Comparison of ENCODE assay signal across 8 mouse cellular contexts in the genomic region with DNA sequence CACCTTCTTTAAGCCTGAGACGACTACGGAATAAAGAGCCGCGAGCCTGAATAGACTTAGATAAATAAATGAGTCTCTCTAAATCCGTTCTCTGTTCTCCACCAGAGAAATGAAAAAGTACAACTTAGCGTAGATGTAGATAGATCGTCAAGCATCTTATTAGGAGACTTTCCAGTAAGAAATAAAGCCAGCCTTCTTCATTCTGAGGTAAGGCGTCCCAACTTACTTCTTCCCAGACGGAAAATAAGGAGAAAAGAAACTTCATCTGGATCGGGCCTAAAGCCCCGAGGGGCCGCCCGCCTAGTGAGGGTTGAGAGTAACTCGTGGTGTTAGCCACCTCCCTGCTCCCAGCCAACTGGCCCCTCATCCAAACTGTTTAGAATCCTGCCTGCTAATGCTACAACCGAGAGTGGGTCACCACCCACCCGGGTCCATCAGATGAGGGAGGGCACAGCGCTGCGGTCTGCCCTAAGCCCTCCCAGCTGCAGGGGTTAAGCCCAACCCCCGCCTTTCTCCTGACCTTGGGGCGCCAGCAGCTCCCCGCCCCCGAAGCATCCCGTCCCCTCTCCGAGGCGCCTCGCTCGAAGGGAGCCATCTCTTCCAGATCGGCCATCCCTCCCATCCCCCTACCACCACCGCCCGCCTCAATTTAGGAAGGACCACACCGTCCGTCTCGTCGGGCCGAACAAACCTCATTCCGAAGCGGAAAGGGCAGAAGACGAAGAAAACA. TPM values are rescaled to one million over a fixed set of nuclear protein-coding genes. Genes with fewer than 3 reads are reported as not detected.
DNase-seq lines count a peak whose midpoint lies in the region; ATAC-seq and TF ChIP-seq lines count a peak whose summit lies in the region.

No protein-coding gene starts in this region.

- ATAC-seq in hindbrain, embryonic 15.5 days (ENCODE audit: low FRiP score, low read depth) = peak; percentile 27
- peak; percentile 22 for ATAC-seq in midbrain, embryonic 16.5 days

- TF ChIP-seq POLR2A in liver, adult 2 months (IDR thresholded peaks at IDR 0.05; ENCODE audit: extremely low read depth, insufficient read depth, low read length) = no peak

- peak overlapping the region; percentile 78 for H3K9ac ChIP-seq in hindbrain, embryonic 15.5 days
- peak overlapping the region; percentile 95 for H3K9ac ChIP-seq in liver, adult 2 months (ENCODE audit: low read depth, low read length)
- peak overlapping the region; percentile 88 for H3K9ac ChIP-seq in midbrain, embryonic 16.5 days (ENCODE audit: low read depth, low read length)

- TF ChIP-seq CTCF in liver, adult 2 months (IDR thresholded peaks at IDR 0.05; ENCODE audit: low read depth, low read length) = no peak

- peaks cover 3% of the 10 kb centered on the region for H3K36me3 ChIP-seq in hindbrain, embryonic 15.5 days
- no peaks in the 10 kb centered on the region; the same call in 1 of the 2 replicates for H3K36me3 ChIP-seq in liver, adult 2 months (ENCODE audit: control insufficient read depth, insufficient read depth, low read length)
- peaks cover 3% of the 10 kb centered on the region for H3K36me3 ChIP-seq in midbrain, embryonic 16.5 days (ENCODE audit: control insufficient read depth, insufficient read depth, low read length)

- peaks cover 55% of the 10 kb centered on the region for H3K4me1 ChIP-seq in hindbrain, embryonic 15.5 days (replicated peaks)
- H3K4me1 ChIP-seq in liver, adult 2 months (ENCODE audit: control insufficient read depth, insufficient read depth, low read length) = peaks cover 9% of the 10 kb centered on the region
- H3K4me1 ChIP-seq in midbrain, embryonic 16.5 days (ENCODE audit: control insufficient read depth, insufficient read depth, low read length) = peaks cover 45% of the 10 kb centered on the region

- peak overlapping the region; percentile 91 for H3K27ac ChIP-seq in hindbrain, embryonic 15.5 days (replicated peaks)
- peak overlapping the region; percentile 64 for H3K27ac ChIP-seq in liver, adult 2 months (replicated peaks; ENCODE audit: insufficient read depth, low read depth, low read length)
- peak overlapping the region; percentile 78 for H3K27ac ChIP-seq in midbrain, embryonic 16.5 days (ENCODE audit: low read length)

- H3K4me2 ChIP-seq in hindbrain, embryonic 15.5 days = peak overlapping the region; percentile 83
- peak overlapping the region; percentile 99 for H3K4me2 ChIP-seq in midbrain, embryonic 16.5 days (ENCODE audit: low read length)

- peak overlapping the region; percentile 77 for H3K4me3 ChIP-seq in hindbrain, embryonic 15.5 days
- H3K4me3 ChIP-seq in liver, adult 2 months (ENCODE audit: insufficient read depth, low read depth, low read length) = peak overlapping the region; percentile 88
- H3K4me3 ChIP-seq in midbrain, embryonic 16.5 days (ENCODE audit: low read depth, low read length) = peak overlapping the region; percentile 95

- 4% methylated on average over 33 of the region's 38 CpGs for WGBS in hindbrain, embryonic 15.5 days
- 5% methylated on average over 38 of the region's 38 CpGs for WGBS in liver, adult 2 months
- under 1% methylated on average over 38 of the region's 38 CpGs for WGBS in midbrain, embryonic 16.5 days

- peaks cover 32% of the 10 kb centered on the region for H3K79me2 ChIP-seq in liver, adult 2 months (ENCODE audit: control insufficient read depth, insufficient read depth, low read length)

- no peaks in the 10 kb centered on the region for H3K9me3 ChIP-seq in hindbrain, embryonic 15.5 days
- no peaks in the 10 kb centered on the region for H3K9me3 ChIP-seq in midbrain, embryonic 16.5 days (replicated peaks; ENCODE audit: control insufficient read depth, low read length, poor library complexity, severe bottlenecking)

- DNase-seq in frontal cortex, postnatal 10 days (ENCODE audit: low spot score in 2 of 2) = peak; percentile 49 to 61
- DNase-seq in frontal cortex, adult 2 months (ENCODE audit: extremely low spot score in 1 of 2, low spot score in 1 of 2) = no peak
- DNase-seq in cerebellum, adult 9-10 months = peak; percentile 55
- DNase-seq in gastrocnemius, adult 18-20 months (ENCODE audit: low spot score) = peak; percentile 8
- no peak for DNase-seq in liver, adult 2 months (ENCODE audit: extremely low read depth, low read depth, low spot score)
- DNase-seq in spleen, postnatal 4 days (ENCODE audit: low spot score in 2 of 2) = peak; percentile 68 to 82

- no peaks in the 10 kb centered on the region for H3K27me3 ChIP-seq in hindbrain, embryonic 15.5 days
- H3K27me3 ChIP-seq in liver, adult 2 months (ENCODE audit: control insufficient read depth, insufficient read depth, low read length) = no peaks in the 10 kb centered on the region
- H3K27me3 ChIP-seq in midbrain, embryonic 16.5 days (ENCODE audit: control insufficient read depth, insufficient read depth, low read depth, low read length) = no peaks in the 10 kb centered on the region

RNA-seq across cellular contexts. Expression of a gene that starts 0.9 kb away (rescaled TPM):
- polyA plus RNA-seq in frontal cortex, adult 2 months (2012; rRNA removed) = 27.9 and 28.8 TPM in 2 replicates
- 10 to 100 TPM; 32.7 to 34.4 TPM for total RNA-seq in gastrocnemius, adult 18-20 months (2021)
- 41.4 and 43.8 TPM in 2 replicates for polyA plus RNA-seq in hindbrain, embryonic 15.5 days (2015; fragmentation: Nextera tagmentation; extraction: Ambion mirVana)
- total RNA-seq in liver, adult 2 months (2014; rRNA removed) = 4.5 and 5.6 TPM in 2 replicates
- polyA plus RNA-seq in liver, adult 2 months (2012; rRNA removed) = 15.2 and 16.4 TPM in 2 replicates
- polyA plus RNA-seq in midbrain, embryonic 16.5 days (2015; fragmentation: Nextera tagmentation; extraction: Ambion mirVana) = 37.4 and 37.9 TPM in 2 replicates

RNA-seq across cellular contexts. Expression of a gene that starts 1.1 kb away (rescaled TPM):
- 12.9 and 16.4 TPM in 2 replicates for polyA plus RNA-seq in frontal cortex, adult 2 months (2012; rRNA removed)
- total RNA-seq in gastrocnemius, adult 18-20 months (2021) = 1 to 10 TPM; 3.2 to 6.6 TPM
- polyA plus RNA-seq in hindbrain, embryonic 15.5 days (2015; fragmentation: Nextera tagmentation; extraction: Ambion mirVana) = 23.5 and 24.2 TPM in 2 replicates
- total RNA-seq in liver, adult 2 months (2014; rRNA removed) = 4.1 and 5.0 TPM in 2 replicates
- 3.3 and 4.5 TPM in 2 replicates for polyA plus RNA-seq in liver, adult 2 months (2012; rRNA removed)
- 24.5 and 25.8 TPM in 2 replicates for polyA plus RNA-seq in midbrain, embryonic 16.5 days (2015; fragmentation: Nextera tagmentation; extraction: Ambion mirVana)

RNA-seq across cellular contexts. Expression of a gene that starts 26.8 kb away (rescaled TPM):
- 0.22 TPM in 1 of 2 replicates, not detected in the other for polyA plus RNA-seq in frontal cortex, adult 2 months (2012; rRNA removed)
- not detected for total RNA-seq in gastrocnemius, adult 18-20 months (2021)
- 0.29 and 0.49 TPM in 2 replicates for polyA plus RNA-seq in hindbrain, embryonic 15.5 days (2015; fragmentation: Nextera tagmentation; extraction: Ambion mirVana)
- total RNA-seq in liver, adult 2 months (2014; rRNA removed) = 6.0 and 9.9 TPM in 2 replicates
- polyA plus RNA-seq in liver, adult 2 months (2012; rRNA removed) = 2.9 and 3.0 TPM in 2 replicates
- polyA plus RNA-seq in midbrain, embryonic 16.5 days (2015; fragmentation: Nextera tagmentation; extraction: Ambion mirVana) = 0.25 and 0.58 TPM in 2 replicates

RNA-seq across cellular contexts. Expression of a gene that starts 33.2 kb away (rescaled TPM):
- polyA plus RNA-seq in frontal cortex, adult 2 months (2012; rRNA removed) = 11.2 and 12.3 TPM in 2 replicates
- 1 to 10 TPM; 1.5 to 2.4 TPM for total RNA-seq in gastrocnemius, adult 18-20 months (2021)
- 34.2 and 35.0 TPM in 2 replicates for polyA plus RNA-seq in hindbrain, embryonic 15.5 days (2015; fragmentation: Nextera tagmentation; extraction: Ambion mirVana)
- 18.8 and 21.5 TPM in 2 replicates for total RNA-seq in liver, adult 2 months (2014; rRNA removed)
- polyA plus RNA-seq in liver, adult 2 months (2012; rRNA removed) = 22.8 and 27.2 TPM in 2 replicates
- polyA plus RNA-seq in midbrain, embryonic 16.5 days (2015; fragmentation: Nextera tagmentation; extraction: Ambion mirVana) = 37.6 and 38.5 TPM in 2 replicates

RNA-seq across cellular contexts. Expression of a gene that starts 34.1 kb away (rescaled TPM):
- polyA plus RNA-seq in frontal cortex, adult 2 months (2012; rRNA removed) = 59.1 and 61.1 TPM in 2 replicates
- 10 to 100 TPM; 19.9 to 21.8 TPM for total RNA-seq in gastrocnemius, adult 18-20 months (2021)
- polyA plus RNA-seq in hindbrain, embryonic 15.5 days (2015; fragmentation: Nextera tagmentation; extraction: Ambion mirVana) = 39.4 and 42.6 TPM in 2 replicates
- 6.0 and 8.3 TPM in 2 replicates for total RNA-seq in liver, adult 2 months (2014; rRNA removed)
- polyA plus RNA-seq in liver, adult 2 months (2012; rRNA removed) = 14.6 and 17.7 TPM in 2 replicates
- polyA plus RNA-seq in midbrain, embryonic 16.5 days (2015; fragmentation: Nextera tagmentation; extraction: Ambion mirVana) = 32.4 and 36.3 TPM in 2 replicates

Comparison
In these comparisons a context has a peak if more than half of its experiments do, and no peak if none do; other contexts are left out.
1. DNase-seq: peak in frontal cortex, postnatal 10 days (2 of 2), cerebellum, adult 9-10 months (single experiment), gastrocnemius, adult 18-20 months (single experiment) and spleen, postnatal 4 days (2 of 2); none in frontal cortex, adult 2 months (0 of 2) and liver, adult 2 months (single experiment).
2. Peak in every context shown above with its lines, with median percentiles within 50 percentile points of each other: H3K27ac ChIP-seq, H3K4me3 ChIP-seq and H3K9ac ChIP-seq.